Mouse (Mus musculus) adipose tissue, adult 10 weeks (tissue): ENCODE results near the gene Olfr397. TPM values are rescaled to one million over a fixed set of nuclear protein-coding genes. Genes with fewer than 3 reads are reported as not detected.

Experiments
- polyA plus RNA-seq: library from polyadenylated mRNA; stranded (reverse); fragments of 350-450 nt; fragmentation: Illumina TruSeq; extraction: RNeasy Lipid Tissue Mini Kit (QIAGEN cat#74804); gene quantifications from one replicate; pipeline ENCODE4 v1.2.3, GENCODE M21; 2014; ENCODE audit warnings: low read depth, low replicate concordance

Olfr397 gene
- not detected for polyA plus RNA-seq

GRCm38 (mm10) chr11:73960517-73960916, at the start of gene Olfr397:
Olfr397 (plus strand) TSS chr11:73960817.

GRCm38 (mm10) chr11:73936377-73936776, 24.2 kb upstream of the Olfr397 start, which contains the start of gene Olfr23:
Olfr23 (plus strand) TSS chr11:73936677.

GRCm38 (mm10) chr11:73990307-73990706, 29.7 kb downstream of the Olfr397 start, which contains the start of gene Olfr398:
Olfr398 (minus strand) TSS chr11:73990407.

Other genes with a start within 250 kb of the Olfr397 start
- not detected for gene Olfr389, start 180.1 kb upstream of the Olfr397 start, polyA plus RNA-seq
- gene Olfr390, start 177.9 kb upstream of the Olfr397 start, polyA plus RNA-seq, result not detected
- gene Olfr391-ps, start 157.8 kb upstream of the Olfr397 start, polyA plus RNA-seq, result not detected
- not detected for gene Olfr392, start 143.8 kb upstream of the Olfr397 start, polyA plus RNA-seq
- gene Olfr393, start 109.4 kb upstream of the Olfr397 start, polyA plus RNA-seq, result not detected
- gene Olfr394, start 70.0 kb upstream of the Olfr397 start, polyA plus RNA-seq, result not detected
- gene Olfr395, start 51.5 kb upstream of the Olfr397 start, polyA plus RNA-seq, result not detected
- not detected for gene Olfr23, start 24.1 kb upstream of the Olfr397 start, polyA plus RNA-seq
- not detected for gene Olfr398, start 29.6 kb downstream of the Olfr397 start, polyA plus RNA-seq
- not detected for gene Olfr139, start 95.7 kb downstream of the Olfr397 start, polyA plus RNA-seq
- gene Olfr399, start 95.8 kb downstream of the Olfr397 start, polyA plus RNA-seq, result not detected
- gene Zfp616, start 109.1 kb downstream of the Olfr397 start, polyA plus RNA-seq, result not detected
- not detected for gene Olfr401, start 152.9 kb downstream of the Olfr397 start, polyA plus RNA-seq
- gene Olfr402, start 192.7 kb downstream of the Olfr397 start, polyA plus RNA-seq, result not detected
- gene Olfr403, start 225.4 kb downstream of the Olfr397 start, polyA plus RNA-seq, result not detected